Mouse (Mus musculus): ENCODE measurements at regions not wholly inside any gene's neighbourhood (a gene's known extent, or its start where the extent isn't known, plus 50 kb on each side); places are given as distances from the start of the nearest gene placed in this dataset.
A peak's percentile ranks its signal among the peaks of the same experiment; 100 is the strongest.

DNA sequence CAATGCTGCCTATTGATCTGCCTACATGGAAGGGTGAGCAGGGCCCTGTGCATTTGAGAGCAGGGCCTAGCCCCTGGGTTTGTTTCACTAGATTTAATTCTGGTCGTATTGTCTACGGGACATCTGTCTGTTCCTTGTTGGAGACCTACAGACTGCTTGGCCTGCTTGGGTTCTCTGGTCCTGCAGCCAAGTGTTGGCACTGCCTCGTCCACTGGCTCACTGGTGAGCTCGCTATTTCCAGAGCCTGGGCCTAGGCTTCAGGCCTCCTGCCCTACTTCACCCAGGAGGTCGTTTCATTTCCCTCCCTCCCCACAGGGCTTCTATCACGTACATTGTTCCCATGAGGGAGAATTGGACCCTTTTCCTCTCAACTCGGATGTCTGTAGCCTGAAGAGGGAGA is 62.2 kb upstream of the Blcap start:
- intact Hi-C loops (cut with DNase I), result no loop called here
- DNase-seq, result no peak

DNA sequence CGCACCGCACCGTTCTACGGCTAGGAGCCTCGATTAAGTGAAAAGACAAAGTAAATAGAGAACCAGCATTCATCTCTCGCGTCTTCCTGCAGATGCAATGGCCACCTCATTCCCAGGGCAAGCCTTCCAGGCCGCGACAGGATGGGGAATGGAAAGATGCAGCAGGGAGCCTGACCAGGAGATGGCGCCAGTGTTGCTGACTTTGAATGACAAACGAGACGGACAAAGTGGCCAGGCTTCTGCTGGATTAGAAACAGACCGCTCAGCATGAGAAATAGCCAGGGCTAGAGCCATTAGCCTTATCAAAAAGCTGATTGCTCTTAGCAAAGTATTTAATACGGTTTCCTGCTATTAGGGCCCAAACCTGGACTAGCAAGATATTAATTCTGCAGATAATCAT is 64.6 kb upstream of the Blcap start:
- intact Hi-C loops (cut with DNase I), result loop anchor here (1.0 to 5.0 kb wide), 2 partner anchors 102 to 355 kb away; partner anchors contain the start of gene Ctnnbl1
- DNase-seq, result peak; percentile 75 to 84

DNA sequence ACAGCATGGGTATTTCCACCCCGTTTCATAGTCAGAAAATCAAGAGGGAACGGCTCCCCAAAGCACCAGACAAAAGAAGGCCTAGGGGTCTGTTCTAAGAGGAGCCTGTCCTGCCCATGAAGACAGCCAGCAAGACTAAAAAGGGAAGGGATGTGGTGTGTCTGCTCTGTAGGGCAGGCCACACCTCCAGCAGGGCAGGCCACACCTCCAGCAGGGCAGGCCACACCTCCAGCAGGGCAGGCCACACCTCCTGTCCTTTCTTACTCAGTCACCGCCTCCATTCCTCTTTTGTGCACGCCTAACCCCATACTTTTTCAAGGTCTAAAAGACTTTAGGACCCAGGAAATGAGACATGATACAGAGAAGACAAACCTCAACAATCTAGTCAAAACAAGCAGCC is 69.8 kb upstream of the Blcap start:
- no peak for DNase-seq
- intact Hi-C loops (cut with DNase I), result no loop called here

DNA sequence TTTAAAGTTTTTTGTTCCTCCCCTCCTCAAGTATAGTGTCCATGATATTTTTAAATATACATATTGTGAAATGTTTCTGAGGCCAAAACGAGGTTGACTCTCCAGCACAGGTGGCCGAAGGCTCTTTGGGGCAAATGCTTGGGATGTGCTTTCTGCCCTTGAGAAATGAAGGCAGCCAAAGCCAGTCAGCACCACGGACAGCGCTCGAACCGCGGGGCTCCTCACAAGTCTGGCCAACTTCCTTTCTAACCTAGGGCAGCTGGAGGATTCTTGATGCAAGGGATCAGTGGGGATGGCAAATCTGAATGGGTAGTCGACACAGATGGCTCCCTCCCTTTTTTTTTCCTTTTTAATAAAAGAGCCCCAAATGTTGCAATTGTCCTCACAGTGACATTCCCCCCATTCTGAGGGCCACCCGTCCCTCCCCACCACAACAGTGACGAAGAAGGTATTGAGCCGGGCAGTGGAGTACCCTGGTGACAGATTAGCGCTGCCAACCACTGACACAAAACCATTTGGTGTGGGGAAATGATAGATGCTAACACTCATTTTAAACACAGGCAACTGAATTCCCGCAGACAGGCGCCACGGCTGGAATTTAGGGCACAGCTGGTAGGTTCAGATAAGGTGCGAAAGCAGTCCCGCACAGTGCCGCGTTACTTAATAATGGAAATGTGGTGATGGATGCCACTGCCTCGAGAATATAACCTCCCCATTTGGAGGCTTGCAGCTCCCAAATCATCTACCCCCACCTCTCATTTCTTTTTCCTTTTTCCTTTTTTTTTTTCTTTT is 73.4 kb upstream of the Ctnnbl1 start:
- intact Hi-C loops (cut with DNase I), result loop anchor here (5.0 kb wide), 1 partner anchor 264 kb away; no protein-coding TSS in a partner anchor
- peak; percentile 25 to 49 for DNase-seq

DNA sequence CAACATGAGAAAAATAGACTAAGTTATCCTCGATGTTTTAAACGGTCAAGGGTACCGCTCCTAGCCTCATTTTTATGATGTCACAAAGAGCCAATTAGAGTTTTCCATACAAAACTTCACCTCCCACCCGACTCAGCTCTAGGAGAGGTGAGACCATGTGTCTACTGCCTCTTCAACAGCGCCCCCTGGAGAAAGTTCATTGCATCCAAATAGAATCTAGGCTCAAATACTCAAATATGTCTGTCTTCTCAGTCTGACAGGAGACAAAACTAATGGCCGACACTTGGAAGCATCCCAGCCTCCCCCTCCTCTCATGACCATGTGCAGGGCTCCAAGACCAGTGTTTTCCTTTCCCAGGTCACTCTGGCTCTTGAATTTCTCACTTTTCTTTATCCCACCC is 72.7 kb upstream of the Ctnnbl1 start:
- intact Hi-C loops (cut with DNase I), result loop anchor here (5.0 kb wide), 1 partner anchor 263 kb away; no protein-coding TSS in a partner anchor
- DNase-seq, result no peak

DNA sequence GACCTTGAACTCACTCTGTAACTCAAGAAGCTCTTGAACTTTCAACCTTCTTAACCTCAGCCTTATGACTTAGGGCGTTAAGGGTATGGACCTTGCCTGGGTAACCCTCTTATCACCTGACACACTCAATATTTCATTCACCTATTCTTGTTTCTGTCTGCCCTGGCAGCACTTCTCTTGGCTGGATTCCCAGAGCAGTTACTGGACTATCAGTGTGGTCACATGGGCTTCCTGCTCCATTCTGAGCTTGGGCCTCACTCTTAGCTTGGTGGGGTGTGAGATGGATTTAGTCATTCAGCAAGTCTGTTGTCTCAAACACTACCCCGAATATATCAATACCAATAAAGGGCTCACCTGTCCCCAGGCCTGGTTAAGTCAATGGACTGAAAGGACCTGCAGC is 67.0 kb upstream of the Ctnnbl1 start:
- intact Hi-C loops (cut with DNase I), result no loop called here
- peak; percentile 25 to 31 for DNase-seq

DNA sequence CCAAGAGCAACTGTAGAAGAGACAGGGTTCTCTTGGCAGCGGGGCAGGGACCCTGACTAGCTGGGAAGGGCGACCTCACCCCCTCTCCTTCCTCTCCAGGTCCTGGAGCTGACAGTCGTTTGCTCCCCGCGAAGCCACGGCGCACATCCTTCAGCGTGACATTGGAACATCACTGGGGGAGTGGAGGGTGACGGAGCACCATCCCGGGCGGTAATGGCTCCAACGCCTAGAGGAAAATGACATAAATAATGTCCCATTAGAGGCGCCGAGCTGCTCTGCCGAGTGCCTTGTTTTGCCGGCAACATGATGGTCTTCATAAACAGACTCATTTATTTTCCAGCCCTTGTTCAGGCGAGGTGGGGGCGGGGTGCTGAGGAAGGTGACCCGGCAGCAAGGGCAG is 62.3 kb upstream of the Ctnnbl1 start:
- intact Hi-C loops (cut with DNase I), result no loop called here
- DNase-seq, result no peak

DNA sequence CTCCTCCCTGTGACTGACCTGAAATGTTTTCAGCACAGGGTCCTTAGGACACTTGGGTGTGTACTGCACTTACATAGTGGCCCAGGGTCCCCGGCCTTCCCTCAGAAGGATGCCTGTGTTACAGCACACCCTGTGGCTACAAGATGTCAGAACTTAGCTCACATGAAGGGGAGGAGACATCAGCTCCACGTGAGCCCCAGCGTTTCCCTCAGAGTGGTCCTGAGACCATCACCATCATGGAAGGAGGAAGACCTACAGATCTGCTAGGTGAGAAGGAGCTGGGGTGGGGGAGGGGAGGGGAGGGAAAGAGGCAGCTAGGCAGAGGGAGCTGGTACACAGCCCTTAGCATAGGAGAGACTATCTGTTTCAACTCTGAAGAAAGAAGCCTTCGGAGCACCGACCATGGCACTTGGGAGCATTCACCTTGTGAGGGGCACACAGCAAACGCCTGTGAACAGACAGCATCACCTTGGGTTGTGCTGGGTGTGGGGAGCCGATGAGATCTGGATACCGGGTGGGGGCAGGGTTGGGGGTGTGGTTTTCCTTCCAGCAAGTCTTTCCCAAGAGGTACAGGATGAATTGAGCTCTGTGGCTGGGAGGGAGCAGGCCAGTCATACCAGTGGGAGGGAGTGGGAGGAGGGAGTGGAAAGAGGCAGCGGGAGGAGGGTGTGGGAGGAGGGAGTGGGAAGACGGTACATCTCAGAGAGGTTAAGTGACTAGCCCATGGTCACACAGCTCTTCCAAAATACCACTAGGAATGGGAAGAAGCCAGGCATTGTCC is 60.6 kb upstream of the Ctnnbl1 start:
- DNase-seq, result no peak
- intact Hi-C loops (cut with DNase I), result no loop called here

DNA sequence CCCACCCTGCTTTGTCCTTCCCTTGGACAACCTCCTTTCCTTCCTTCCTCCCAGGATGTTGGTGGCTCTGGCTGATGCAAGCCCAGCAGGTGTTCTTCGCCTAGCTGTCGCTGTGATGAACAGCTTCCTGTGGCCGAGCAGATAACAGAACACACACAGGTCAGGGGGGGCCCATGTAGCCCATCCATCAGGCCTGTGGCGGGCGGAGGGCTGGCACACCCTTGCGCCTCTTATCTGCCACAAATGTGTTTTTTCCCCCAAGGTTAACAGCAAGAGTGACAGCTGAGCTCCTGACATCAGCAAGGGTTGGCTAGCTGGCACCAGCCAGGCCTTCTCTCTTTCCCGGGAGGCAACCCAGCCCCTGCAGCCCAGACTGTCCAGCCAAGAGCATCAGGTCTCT is 59.9 kb upstream of the Ctnnbl1 start:
- DNase-seq, result no peak
- intact Hi-C loops (cut with DNase I), result no loop called here

DNA sequence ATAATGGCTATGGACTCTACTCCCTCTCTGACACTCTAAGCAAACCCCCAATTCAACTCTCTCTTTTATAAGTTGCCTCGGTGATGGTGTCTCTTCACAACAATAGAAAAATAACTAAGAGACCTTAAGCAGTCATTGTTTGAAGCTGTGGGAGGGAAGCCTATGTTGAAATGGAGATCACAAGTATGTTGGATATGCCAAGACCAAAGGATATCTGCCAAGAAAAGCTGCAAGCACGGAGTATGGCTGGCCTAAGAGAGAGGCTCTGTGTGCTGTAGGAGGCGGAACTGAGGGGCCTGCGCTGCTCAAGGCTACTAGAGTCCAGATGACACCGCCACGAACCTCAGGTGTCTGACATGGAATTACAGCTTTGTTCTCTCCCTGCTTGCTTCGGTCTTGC is 55.3 kb upstream of the Ctnnbl1 start:
- intact Hi-C loops (cut with DNase I), result no loop called here
- no peak for DNase-seq

Measured in heart, postnatal 36 days (tissue).